Mouse (Mus musculus) cortical plate, adult 2 months (tissue): ENCODE results near the gene Cel.

Experiments used
- CTCF ChIP-seq: fragments of 200-500 bp; IDR thresholded peaks from 2 replicates; pipeline ENCODE4 v1.5.1; 2011; ENCODE audit warnings: mild to moderate bottlenecking, control low read depth, low read length; ENCODE audit not compliant: insufficient read depth; ENCODE audit errors: extremely low read depth
- POLR2A ChIP-seq: fragments of 200-500 bp; IDR thresholded peaks from 2 replicates; pipeline ENCODE4 v1.6.1; 2011; ENCODE audit warnings: mild to moderate bottlenecking, low read length, control low read depth; ENCODE audit not compliant: insufficient read depth; ENCODE audit errors: extremely low read depth

DNA sequence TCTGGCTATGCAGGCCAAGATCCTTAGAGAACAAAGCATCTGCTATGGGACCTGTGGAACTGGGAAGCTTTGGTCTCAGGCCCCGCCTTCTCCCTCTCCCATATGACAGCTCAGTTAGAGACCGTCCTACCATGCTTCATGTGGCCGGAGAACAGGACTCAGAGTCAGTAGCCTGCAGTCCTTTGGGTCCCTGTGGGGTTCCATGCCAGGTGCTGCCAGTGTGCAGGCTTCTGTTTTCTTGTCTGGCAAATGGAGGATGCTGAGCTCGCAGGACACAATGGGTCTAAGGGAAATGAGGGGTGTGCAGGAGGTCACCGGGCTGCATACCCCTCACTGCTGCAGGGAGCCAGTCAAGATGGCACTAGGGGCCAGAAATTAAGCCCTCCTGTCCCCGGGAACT is 16.6 kb downstream of the Cel start:
- no peak for TF ChIP-seq CTCF
- no peak for TF ChIP-seq POLR2A
